Mouse (Mus musculus) myocyte (in vitro differentiated cells): ENCODE measurements around the gene Ppp3ca. TPM values are rescaled to one million over a fixed set of nuclear protein-coding genes. Genes with fewer than 3 reads are reported as not detected.
A peak's percentile ranks its signal among the peaks of the same experiment; 100 is the strongest.

Experiments
- H3K27me3 ChIP-seq: one replicate; pipeline ENCODE4 v1.6.1; 2011; ENCODE audit not compliant: control insufficient read depth, insufficient read depth, insufficient read length
- H3K36me3 ChIP-seq: one replicate; pipeline ENCODE4 v1.6.1; 2011; ENCODE audit not compliant: control insufficient read depth, insufficient read depth
- H3K4me2 ChIP-seq: one replicate; pipeline ENCODE4 v1.6.1; 2011; ENCODE audit warnings: low read depth, control low read depth
- H3K4me3 ChIP-seq: one replicate; pipeline ENCODE4 v1.5.1; 2011; ENCODE audit warnings: mild to moderate bottlenecking, control low read depth, moderate library complexity
- H3K79me2 ChIP-seq: one replicate; pipeline ENCODE4 v1.6.1; 2011; ENCODE audit not compliant: control insufficient read depth, insufficient read depth
- H3ac ChIP-seq: one replicate; pipeline ENCODE4 v1.6.1; 2011; ENCODE audit not compliant: control insufficient read depth, insufficient read length
- CEBPB ChIP-seq: IDR thresholded peaks from 2 replicates; pipeline ENCODE4 v1.6.1; 2011; ENCODE audit warnings: mild to moderate bottlenecking, moderate library complexity; ENCODE audit not compliant: poor library complexity, insufficient read depth, severe bottlenecking
- E2F4 ChIP-seq: IDR thresholded peaks from one replicate; pipeline ENCODE4 v1.6.1; 2011; ENCODE audit warnings: mild to moderate bottlenecking, control low read depth, moderate library complexity; ENCODE audit not compliant: insufficient read depth
- MAX ChIP-seq: IDR thresholded peaks from one replicate; pipeline ENCODE4 v1.6.1; 2011; ENCODE audit warnings: low read depth, mild to moderate bottlenecking, control low read depth
- MYOD1 ChIP-seq, 3 experiments: IDR thresholded peaks; one replicate each; pipeline ENCODE4 v1.6.1; 2011; ENCODE audit warnings: control low read depth in 2 of 3, low read depth in 2 of 3, mild to moderate bottlenecking in 2 of 3, moderate library complexity in 1 of 3; ENCODE audit not compliant: insufficient read length in 2 of 3, control insufficient read depth in 1 of 3
- MYOG ChIP-seq, 3 experiments: IDR thresholded peaks; one replicate each; pipeline ENCODE4 v1.6.1; 2011; ENCODE audit warnings: control low read depth in 2 of 3, low read depth in 2 of 3, mild to moderate bottlenecking in 2 of 3; ENCODE audit not compliant: insufficient read length in 2 of 3, control insufficient read depth in 1 of 3, insufficient read depth in 1 of 3
- POLR2A ChIP-seq: IDR thresholded peaks from one replicate; pipeline ENCODE4 v1.6.1; 2011; ENCODE audit warnings: low read depth, mild to moderate bottlenecking, control low read depth, moderate library complexity; ENCODE audit not compliant: insufficient read length
- POLR2AphosphoS2 ChIP-seq: IDR thresholded peaks from one replicate; pipeline ENCODE4 v1.6.1; 2011; ENCODE audit warnings: low read depth, control low read depth; ENCODE audit not compliant: insufficient read length
- REST ChIP-seq: IDR thresholded peaks from one replicate; pipeline ENCODE4 v1.6.1; 2011; ENCODE audit warnings: mild to moderate bottlenecking, control low read depth, moderate library complexity; ENCODE audit not compliant: insufficient read depth, insufficient read length
- SRF ChIP-seq: IDR thresholded peaks from one replicate; pipeline ENCODE4 v1.6.1; 2011; ENCODE audit warnings: low read depth; ENCODE audit not compliant: control insufficient read depth, insufficient read length
- TCF12 ChIP-seq: IDR thresholded peaks from one replicate; pipeline ENCODE4 v1.6.1; 2011; ENCODE audit warnings: mild to moderate bottlenecking, control low read depth; ENCODE audit not compliant: poor library complexity, insufficient read depth, severe bottlenecking
- TCF3 ChIP-seq: IDR thresholded peaks from one replicate; pipeline ENCODE4 v1.6.1; 2011; ENCODE audit warnings: low read depth, control low read depth; ENCODE audit not compliant: insufficient read length
- USF1 ChIP-seq: IDR thresholded peaks from one replicate; pipeline ENCODE4 v1.6.1; 2011; ENCODE audit warnings: low read depth, mild to moderate bottlenecking, control low read depth, moderate library complexity
- polyA plus RNA-seq: library from polyadenylated mRNA; unstranded; fragments of >200 nt; fragmentation: generic; extraction: Trizol; gene quantifications from one replicate; pipeline ENCODE4 v1.2.1, GENCODE M21; 2012; ENCODE audit warnings: missing spikeins

The Ppp3ca gene
- polyA plus RNA-seq, 1 experiment: 34.0 TPM

DNA sequence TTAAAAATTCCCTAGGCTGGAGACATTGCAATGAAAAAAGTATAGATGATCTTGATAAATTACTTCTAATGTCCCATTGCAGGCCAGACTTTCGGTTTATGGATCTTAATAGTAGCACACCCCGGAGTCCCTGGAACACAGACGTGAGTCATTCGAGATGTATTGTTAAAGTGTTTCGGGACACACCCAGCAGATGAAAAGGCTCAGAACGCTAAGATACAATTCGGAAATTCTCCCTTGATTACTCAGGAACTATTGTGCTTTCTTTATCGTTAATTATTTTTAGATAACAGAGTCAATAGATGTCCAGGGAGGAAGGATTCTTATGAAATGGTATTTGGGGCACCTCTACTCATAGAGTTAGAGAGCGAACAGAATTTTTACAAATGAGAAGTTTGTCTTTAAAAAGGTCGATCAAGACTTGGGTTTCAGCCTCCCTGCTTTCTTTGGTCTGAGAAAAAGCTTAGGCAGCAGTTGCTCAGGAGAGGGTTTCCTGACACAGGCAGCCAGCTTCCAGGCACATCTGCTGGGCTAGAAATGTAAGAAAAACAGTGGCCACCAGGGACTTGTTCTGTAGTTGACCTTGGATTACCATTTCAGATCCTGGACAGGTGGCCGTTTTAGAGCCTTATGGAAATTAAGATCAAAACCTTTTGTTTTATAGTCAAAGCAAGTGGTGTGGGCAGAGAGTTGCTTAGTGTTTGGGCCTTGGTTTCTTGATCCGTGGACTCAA lies 34.8 kb downstream of the Ppp3ca start:
- no peak overlapping the region for H3K4me3 ChIP-seq
- peaks cover 59% of the 10 kb centered on the region for H3K79me2 ChIP-seq
- no peaks in the 10 kb centered on the region for H3K27me3 ChIP-seq
- peaks cover 3% of the 10 kb centered on the region for H3K36me3 ChIP-seq
- no peak overlapping the region for H3ac ChIP-seq
- TF ChIP-seq TCF12 (peak; percentile 2), MAX (no peak), MYOG (IDR thresholded peaks at IDR 0.05; ENCODE audit: control insufficient read depth in 1 of 3, insufficient read depth in 1 of 3, insufficient read length in 2 of 3, low read depth in 2 of 3) (peak in 1 of 3 experiments; percentile 23), TCF3 (no peak), REST (no peak), POLR2AphosphoS2 (no peak), CEBPB (no peak), USF1 (no peak), POLR2A (no peak), MYOD1 (IDR thresholded peaks at IDR 0.05; ENCODE audit: control insufficient read depth in 1 of 3, insufficient read length in 2 of 3, low read depth in 2 of 3) (no peak), SRF (no peak), E2F4 (no peak)
- peak overlapping the region; percentile 59 for H3K4me2 ChIP-seq

DNA sequence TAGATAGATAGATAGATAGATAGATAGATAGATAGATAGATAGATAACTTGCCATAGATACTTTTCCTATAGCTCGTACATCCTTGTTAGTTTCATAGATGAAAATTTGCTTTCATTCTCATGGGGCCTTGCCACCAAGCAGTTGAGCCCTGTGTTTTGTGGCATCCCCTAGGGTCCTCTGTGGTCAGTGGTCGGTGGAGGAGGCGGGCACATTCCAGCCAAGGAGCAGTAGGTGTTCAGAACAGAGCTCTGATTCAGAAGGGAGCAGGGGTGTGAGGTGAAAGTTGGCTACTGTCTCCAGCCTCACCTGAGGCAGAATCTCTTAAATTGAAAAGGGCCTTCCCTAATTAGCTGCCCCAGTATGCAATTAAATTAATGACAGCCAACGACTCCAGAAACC lies 36.1 kb downstream of the Ppp3ca start:
- no peak overlapping the region for H3ac ChIP-seq

DNA sequence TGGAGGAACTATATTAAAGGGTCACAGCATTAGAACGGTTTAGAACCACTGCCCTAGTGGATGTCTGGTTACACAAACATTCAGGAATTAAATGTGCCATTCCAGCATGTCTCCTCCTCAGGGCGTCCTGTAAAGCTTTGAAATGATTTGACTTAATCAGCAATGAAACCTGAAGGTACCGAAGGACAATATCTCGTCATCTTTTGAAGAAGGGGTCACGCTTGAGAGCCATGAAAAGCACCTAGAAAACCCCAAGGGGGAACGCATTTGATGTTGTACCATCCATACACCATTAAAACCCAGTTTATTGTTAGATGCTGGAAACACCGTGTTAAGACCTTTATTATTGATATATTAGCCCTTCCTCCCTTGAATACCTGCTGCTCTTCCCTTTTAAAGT lies 36.8 kb downstream of the Ppp3ca start:
- H3K79me2 ChIP-seq: peaks cover 71% of the 10 kb centered on the region
- H3K4me2 ChIP-seq: no peak overlapping the region
- no peak overlapping the region for H3K4me3 ChIP-seq
- H3K27me3 ChIP-seq: no peaks in the 10 kb centered on the region
- H3K36me3 ChIP-seq: peaks cover 5% of the 10 kb centered on the region
- TF ChIP-seq TCF12: no peak
- no peak for TF ChIP-seq MAX
- no peak for TF ChIP-seq TCF3
- TF ChIP-seq E2F4: no peak
- no peak for TF ChIP-seq REST
- no peak for TF ChIP-seq CEBPB
- no peak for TF ChIP-seq POLR2AphosphoS2
- no peak for TF ChIP-seq POLR2A
- TF ChIP-seq USF1: no peak
- no peak for TF ChIP-seq SRF
- no peak for TF ChIP-seq MYOD1 (IDR thresholded peaks at IDR 0.05; ENCODE audit: control insufficient read depth in 1 of 3, insufficient read length in 2 of 3, low read depth in 2 of 3)
- no peak for TF ChIP-seq MYOG (IDR thresholded peaks at IDR 0.05; ENCODE audit: control insufficient read depth in 1 of 3, insufficient read depth in 1 of 3, insufficient read length in 2 of 3, low read depth in 2 of 3)
- no peak overlapping the region for H3ac ChIP-seq

More for the DNA sequence above, 36.1 kb downstream of the Ppp3ca start:
- peaks cover 71% of the 10 kb centered on the region for H3K79me2 ChIP-seq
- H3K4me3 ChIP-seq: no peak overlapping the region
- H3K36me3 ChIP-seq: peaks cover 4% of the 10 kb centered on the region
- TF ChIP-seq E2F4 (no peak), TCF3 (no peak), USF1 (no peak), REST (no peak), MYOD1 (IDR thresholded peaks at IDR 0.05; ENCODE audit: control insufficient read depth in 1 of 3, insufficient read length in 2 of 3, low read depth in 2 of 3) (no peak), TCF12 (no peak), POLR2AphosphoS2 (no peak), CEBPB (no peak), MAX (no peak), MYOG (IDR thresholded peaks at IDR 0.05; ENCODE audit: control insufficient read depth in 1 of 3, insufficient read depth in 1 of 3, insufficient read length in 2 of 3, low read depth in 2 of 3) (no peak)
- H3K4me2 ChIP-seq: no peak overlapping the region
- no peaks in the 10 kb centered on the region for H3K27me3 ChIP-seq

DNA sequence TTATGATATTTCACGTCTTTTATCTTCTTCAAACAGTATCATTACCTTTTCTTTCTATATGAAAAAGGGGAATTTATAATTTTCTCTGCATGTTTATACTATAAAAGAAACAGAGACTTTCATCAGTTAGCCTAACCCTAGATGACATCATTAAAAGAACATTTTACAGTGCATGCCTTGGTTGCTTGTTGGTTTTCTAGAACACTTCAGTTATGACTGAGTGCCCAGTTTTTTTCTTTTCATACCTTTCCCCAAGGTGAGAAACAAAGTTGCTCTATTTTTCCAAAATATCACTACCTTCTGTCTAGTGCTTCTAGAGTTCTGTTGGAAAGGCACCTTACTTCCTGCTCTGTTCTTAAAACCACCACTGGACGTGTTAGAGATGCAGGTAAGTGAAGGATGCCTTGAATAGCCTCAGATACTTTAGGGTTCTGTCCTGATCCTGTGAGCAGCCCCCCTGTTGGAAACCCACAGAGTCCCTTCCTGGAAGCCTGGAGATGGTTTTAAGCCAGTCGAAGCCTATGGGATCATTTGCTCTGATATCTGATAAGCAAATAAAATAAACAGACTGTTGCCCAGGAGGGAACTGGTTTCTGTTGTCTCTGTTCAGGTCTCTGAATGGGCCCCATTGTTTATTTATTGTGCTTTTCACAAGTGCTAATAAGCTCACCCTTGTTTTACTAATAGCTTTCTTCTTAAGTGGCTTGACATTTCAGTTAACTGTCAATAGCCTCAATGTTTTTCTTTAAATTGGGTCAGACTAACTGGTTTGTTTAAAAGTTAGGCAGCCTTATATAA lies 37.5 kb downstream of the Ppp3ca start:
- Histone ChIP-seq H3K4me2 (no peak overlapping the region), H3ac (no peak overlapping the region), H3K36me3 (peaks cover 7% of the 10 kb centered on the region), H3K4me3 (no peak overlapping the region), H3K79me2 (peaks cover 72% of the 10 kb centered on the region), H3K27me3 (no peaks in the 10 kb centered on the region)
- no peak for TF ChIP-seq POLR2A
- no peak for TF ChIP-seq USF1
- no peak for TF ChIP-seq MYOD1 (IDR thresholded peaks at IDR 0.05; ENCODE audit: control insufficient read depth in 1 of 3, insufficient read length in 2 of 3, low read depth in 2 of 3)
- no peak for TF ChIP-seq TCF12
- TF ChIP-seq MYOG (IDR thresholded peaks at IDR 0.05; ENCODE audit: control insufficient read depth in 1 of 3, insufficient read depth in 1 of 3, insufficient read length in 2 of 3, low read depth in 2 of 3): no peak
- no peak for TF ChIP-seq SRF
- no peak for TF ChIP-seq TCF3
- TF ChIP-seq REST: no peak
- no peak for TF ChIP-seq E2F4
